Mouse (Mus musculus) kidney, embryonic 14.5 days (tissue): Measurements from ENCODE around the gene Samsn1. TPM values are rescaled to one million over a fixed set of nuclear protein-coding genes. Genes with fewer than 3 reads are reported as not detected.

ENCODE experiments used
- ATAC-seq: fragments of 200-750 bp; cut with Nextera tagmentation; 2 replicates; pipeline ENCODE4 v1.8.0; 2017; ENCODE audit warnings: moderate number of reproducible peaks, mild to moderate bottlenecking, moderate TSS enrichment, moderate library complexity; ENCODE audit not compliant: low FRiP score, low TSS enrichment
- H3K27ac ChIP-seq: fragments of 300-500 bp; sonication (generic); 2 replicates; pipeline ENCODE4 v1.5.1; 2014; ENCODE audit warnings: low read depth, mild to moderate bottlenecking, low read length, moderate library complexity, mixed read lengths
- H3K27me3 ChIP-seq: fragments of 300-500 bp; sonication (generic); 2 replicates; pipeline ENCODE4 v1.6.1; 2014; ENCODE audit warnings: mild to moderate bottlenecking, low read length; ENCODE audit not compliant: control insufficient read depth, insufficient read depth
- H3K36me3 ChIP-seq: fragments of 300-500 bp; sonication (generic); 2 replicates; pipeline ENCODE4 v1.6.1; 2014; ENCODE audit warnings: low read length, mixed read lengths; ENCODE audit not compliant: control insufficient read depth, insufficient read depth
- H3K4me1 ChIP-seq: fragments of 300-500 bp; sonication (generic); 2 replicates; pipeline ENCODE4 v1.6.1; 2014; ENCODE audit warnings: low read length, mixed read lengths; ENCODE audit not compliant: control insufficient read depth, insufficient read depth
- H3K4me2 ChIP-seq: fragments of 300-500 bp; sonication (generic); replicated peaks from 2 replicates; pipeline ENCODE4 v1.6.1; 2014; ENCODE audit warnings: low read depth, mild to moderate bottlenecking, low read length
- H3K4me3 ChIP-seq: fragments of 300-500 bp; sonication (generic); 2 replicates; pipeline ENCODE4 v1.5.1; 2014; ENCODE audit warnings: mild to moderate bottlenecking, low read length
- H3K9ac ChIP-seq: fragments of 300-500 bp; sonication (generic); 2 replicates; pipeline ENCODE4 v1.6.1; 2014; ENCODE audit warnings: low read depth, mild to moderate bottlenecking, low read length, moderate library complexity
- H3K9me3 ChIP-seq: fragments of 300-500 bp; sonication (generic); 2 replicates; pipeline ENCODE4 v1.6.1; 2016; ENCODE audit warnings: low read length; ENCODE audit not compliant: control insufficient read depth
- WGBS: fragments of 180-500 bp; shearing (Covaris S2); extraction: QIAGEN DNeasy Blood & Tissue Kit; methylation state at CpG from one replicate; pipeline ENCODE4 v1.1.7; 2014; 5-methylcytosine and 5-hydroxymethylcytosine counted together
- polyA plus RNA-seq: library from polyadenylated mRNA; unstranded; fragments of >200 nt; fragmentation: Nextera tagmentation; extraction: Ambion mirVana; gene quantifications from 2 replicates; pipeline ENCODE4 v1.2.1, GENCODE M21; 2014

Samsn1 gene
- polyA plus RNA-seq, 1 experiment from 2014 or later: 3.6 TPM

DNA sequence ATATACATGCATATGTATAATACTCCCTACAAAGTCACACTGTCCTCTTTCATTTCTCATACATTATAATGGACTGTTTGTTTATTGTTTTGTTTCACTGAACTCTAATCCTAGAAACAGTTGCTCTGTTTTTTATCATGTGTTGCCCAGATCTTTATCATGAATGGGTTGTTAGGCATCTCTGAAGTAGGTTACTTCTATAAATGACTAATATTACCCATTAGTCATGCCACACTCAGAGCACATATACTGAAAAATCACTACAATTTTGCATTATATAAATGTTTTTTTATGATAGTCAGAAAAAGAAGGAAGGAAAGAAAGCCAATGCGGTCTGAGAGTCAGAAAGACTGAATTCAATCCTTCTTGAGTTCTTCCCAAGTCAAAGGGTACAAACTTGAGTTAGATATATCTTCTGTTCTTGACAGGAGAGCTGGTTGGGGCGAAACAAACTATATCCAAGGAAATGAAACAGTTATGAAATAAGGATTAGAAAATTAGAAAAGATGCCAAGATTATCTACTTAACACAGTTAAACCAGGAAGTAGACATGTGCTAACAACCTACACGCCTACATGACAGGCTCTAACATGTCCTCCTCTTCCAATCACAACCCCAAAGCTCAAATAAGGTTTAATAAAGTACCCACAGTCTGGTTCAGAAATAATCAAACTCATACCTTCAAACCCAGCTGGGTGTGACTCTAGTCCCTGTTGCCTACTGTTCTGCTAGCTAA is 122.0 kb downstream of the Samsn1 start:
- Histone ChIP-seq H3K4me1 (no peaks in the 10 kb centered on the region), H3K4me3 (no peak overlapping the region), H3K36me3 (no peaks in the 10 kb centered on the region), H3K27me3 (no peaks in the 10 kb centered on the region), H3K27ac (no peak overlapping the region), H3K9ac (no peak overlapping the region), H3K9me3 (no peaks in the 10 kb centered on the region), H3K4me2 (no peak overlapping the region)
- WGBS: 86% methylated on average over 3 of the region's 3 CpGs
- no peak for ATAC-seq

DNA sequence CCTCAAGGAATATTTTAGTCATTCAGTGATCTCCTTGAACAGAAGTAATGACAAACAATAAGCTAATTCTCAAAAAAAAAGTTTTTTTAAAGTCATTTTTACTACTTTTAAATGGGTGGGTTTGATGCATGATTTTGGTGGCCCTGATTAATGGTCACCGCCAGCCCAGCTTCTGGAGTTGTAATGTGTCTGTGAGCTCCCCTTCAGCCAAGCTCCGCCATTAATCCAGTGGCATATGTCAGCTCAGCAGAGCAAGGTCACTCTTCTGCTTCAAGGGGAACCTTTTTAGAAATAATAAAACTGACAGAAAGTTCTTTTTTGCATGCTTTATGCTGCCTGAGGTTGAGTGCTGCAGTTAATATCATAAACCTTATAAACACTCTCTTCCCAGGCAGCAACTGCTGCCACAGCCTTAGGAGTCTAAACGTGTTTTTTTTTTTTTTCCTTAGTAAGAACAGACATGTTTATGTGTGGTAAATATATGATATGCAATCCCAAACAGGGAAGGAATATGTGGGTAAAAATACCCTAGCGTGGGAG is 124.2 kb downstream of the Samsn1 start:
- H3K27me3 ChIP-seq: no peaks in the 10 kb centered on the region
- no peaks in the 10 kb centered on the region for H3K9me3 ChIP-seq
- no peak overlapping the region for H3K27ac ChIP-seq
- H3K4me2 ChIP-seq: no peak overlapping the region
- peak; percentile 91; the same call in 1 of the 2 replicates for ATAC-seq
- no peak overlapping the region for H3K9ac ChIP-seq
- no peak overlapping the region for H3K4me3 ChIP-seq
- WGBS: 40% methylated on average over 4 of the region's 4 CpGs
- H3K4me1 ChIP-seq: no peaks in the 10 kb centered on the region
- no peaks in the 10 kb centered on the region for H3K36me3 ChIP-seq

DNA sequence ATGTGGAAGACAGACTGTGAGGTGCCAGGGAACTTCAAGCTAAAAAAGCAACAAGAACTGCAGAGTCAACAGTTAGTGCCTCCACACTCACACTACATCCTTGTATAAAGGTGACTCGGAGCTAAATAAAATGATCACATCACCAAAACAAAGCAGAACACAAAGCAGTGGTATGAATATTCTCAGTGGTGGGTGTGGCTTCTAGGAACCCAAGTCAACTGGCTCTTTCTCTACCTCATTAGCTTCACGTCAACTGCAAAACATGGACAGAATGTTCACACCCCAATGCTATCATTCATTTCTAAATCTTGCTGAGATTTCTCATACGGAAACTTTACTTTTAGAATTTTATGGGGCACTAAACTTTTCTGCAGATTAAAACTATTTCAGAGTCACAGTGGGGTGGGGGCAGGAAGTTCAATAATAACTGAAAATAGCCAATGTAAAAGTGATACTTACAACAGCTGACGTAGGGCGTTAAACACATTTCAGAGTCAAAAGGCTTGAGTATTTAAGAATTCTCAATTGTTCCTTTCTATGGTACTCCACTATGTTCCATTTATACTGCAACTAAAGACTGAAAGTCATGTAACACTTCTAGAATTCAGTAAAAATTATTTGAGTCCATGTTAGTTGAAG is 127.7 kb downstream of the Samsn1 start:
- no peak overlapping the region for H3K4me3 ChIP-seq
- H3K27me3 ChIP-seq: no peaks in the 10 kb centered on the region
- no peak overlapping the region for H3K27ac ChIP-seq
- no peak for ATAC-seq
- H3K9me3 ChIP-seq: no peaks in the 10 kb centered on the region
- H3K4me2 ChIP-seq: no peak overlapping the region
- H3K9ac ChIP-seq: no peak overlapping the region
- WGBS: 89% methylated on average over 5 of the region's 5 CpGs
- no peaks in the 10 kb centered on the region for H3K4me1 ChIP-seq
- no peaks in the 10 kb centered on the region for H3K36me3 ChIP-seq

DNA sequence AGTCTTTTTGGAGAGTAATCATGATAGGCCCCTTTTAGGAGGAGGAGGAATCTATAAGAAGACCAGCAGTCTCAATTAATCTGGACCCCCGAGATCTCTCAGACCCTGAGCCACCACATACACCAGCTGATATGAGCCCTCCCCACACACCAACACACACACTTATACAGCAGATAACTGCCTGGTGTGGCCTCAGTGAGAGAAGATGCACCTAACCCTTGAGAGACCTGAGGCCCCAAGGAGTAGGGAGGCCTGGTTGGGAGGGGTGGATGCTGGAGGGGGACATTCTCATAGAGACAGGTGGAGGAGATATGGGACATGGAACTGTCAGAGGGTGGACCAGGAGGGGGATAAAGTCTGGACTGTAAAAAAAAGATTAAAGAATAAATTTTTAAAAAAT is 128.6 kb downstream of the Samsn1 start:
- H3K27ac ChIP-seq: no peak overlapping the region
- no peaks in the 10 kb centered on the region for H3K27me3 ChIP-seq
- no peak for ATAC-seq
- H3K4me3 ChIP-seq: no peak overlapping the region
- no peaks in the 10 kb centered on the region for H3K36me3 ChIP-seq
- H3K9ac ChIP-seq: no peak overlapping the region
- no peak overlapping the region for H3K4me2 ChIP-seq
- 91% methylated on average over 1 of the region's 1 CpGs for WGBS
- no peaks in the 10 kb centered on the region for H3K4me1 ChIP-seq
- H3K9me3 ChIP-seq: no peaks in the 10 kb centered on the region

DNA sequence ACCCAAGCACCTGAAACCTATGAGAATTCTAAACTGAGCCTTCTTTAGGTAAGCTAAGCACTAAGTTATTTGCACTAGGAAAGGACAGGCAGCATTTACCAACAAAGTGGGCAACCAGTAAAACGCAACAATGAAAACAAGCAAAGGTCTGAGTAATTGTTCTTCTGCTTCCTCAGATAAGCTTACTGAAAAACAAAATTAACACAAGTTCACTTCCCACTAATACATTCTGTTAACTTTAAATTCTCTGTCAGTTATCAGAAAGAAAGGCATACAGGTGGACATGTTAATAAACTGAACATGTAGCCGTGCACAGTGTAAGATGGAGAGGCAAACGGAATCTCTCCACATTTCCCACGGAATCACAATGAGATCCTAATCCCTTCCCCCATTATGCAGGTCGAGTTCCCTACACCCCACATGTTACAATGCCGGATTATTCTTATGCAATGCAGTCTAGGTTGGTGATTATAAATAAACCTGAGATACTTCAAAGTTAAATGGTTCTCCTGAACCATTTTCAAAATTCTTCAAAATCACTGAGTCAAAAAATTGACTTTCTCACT is 132.9 kb downstream of the Samsn1 start:
- H3K9me3 ChIP-seq: no peaks in the 10 kb centered on the region
- H3K27me3 ChIP-seq: no peaks in the 10 kb centered on the region
- H3K36me3 ChIP-seq: no peaks in the 10 kb centered on the region
- H3K4me2 ChIP-seq: no peak overlapping the region
- H3K27ac ChIP-seq: no peak overlapping the region
- no peak overlapping the region for H3K4me3 ChIP-seq
- 73% methylated on average over 6 of the region's 6 CpGs for WGBS
- H3K9ac ChIP-seq: no peak overlapping the region
- H3K4me1 ChIP-seq: no peaks in the 10 kb centered on the region
- ATAC-seq: no peak

DNA sequence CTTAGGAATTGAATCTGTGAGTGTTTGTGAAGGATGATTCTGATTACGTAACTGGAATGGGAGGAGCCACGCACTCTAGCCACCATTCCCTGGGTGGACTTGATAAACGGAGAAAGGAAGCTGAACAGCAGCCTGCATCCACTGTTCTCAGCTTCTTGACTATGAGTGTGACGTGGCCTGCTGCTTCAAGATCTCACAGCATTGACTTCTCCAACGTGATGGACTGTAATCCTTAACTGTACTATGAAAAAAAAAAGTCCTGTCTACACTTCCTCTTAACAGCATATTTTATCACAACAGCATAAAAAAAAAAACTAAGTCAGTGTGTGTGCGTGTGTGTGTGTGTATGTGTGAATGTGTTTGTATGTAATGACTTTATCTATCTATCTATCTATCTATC is 134.9 kb downstream of the Samsn1 start:
- no peak for ATAC-seq
- Histone ChIP-seq H3K4me3 (no peak overlapping the region), H3K36me3 (no peaks in the 10 kb centered on the region), H3K4me2 (no peak overlapping the region), H3K4me1 (no peaks in the 10 kb centered on the region), H3K9ac (no peak overlapping the region), H3K9me3 (no peaks in the 10 kb centered on the region), H3K27me3 (no peaks in the 10 kb centered on the region), H3K27ac (no peak overlapping the region)
- 81% methylated on average over 6 of the region's 6 CpGs for WGBS

- Histone ChIP-seq H3K36me3 (no peaks in the 10 kb centered on the region), H3K4me3 (no peak overlapping the region), H3K27ac (no peak overlapping the region), H3K9me3 (no peaks in the 10 kb centered on the region), H3K9ac (no peak overlapping the region), H3K27me3 (no peaks in the 10 kb centered on the region), H3K4me2 (no peak overlapping the region), H3K4me1 (peaks cover 7% of the 10 kb centered on the region; the same call in 1 of the 2 replicates)
- WGBS: 34% methylated on average over 2 of the region's 2 CpGs
- no peak for ATAC-seq
These were observed 143.2 kb downstream of the Samsn1 start for GRCm38 (mm10) chr16:75878885-75879284.

DNA sequence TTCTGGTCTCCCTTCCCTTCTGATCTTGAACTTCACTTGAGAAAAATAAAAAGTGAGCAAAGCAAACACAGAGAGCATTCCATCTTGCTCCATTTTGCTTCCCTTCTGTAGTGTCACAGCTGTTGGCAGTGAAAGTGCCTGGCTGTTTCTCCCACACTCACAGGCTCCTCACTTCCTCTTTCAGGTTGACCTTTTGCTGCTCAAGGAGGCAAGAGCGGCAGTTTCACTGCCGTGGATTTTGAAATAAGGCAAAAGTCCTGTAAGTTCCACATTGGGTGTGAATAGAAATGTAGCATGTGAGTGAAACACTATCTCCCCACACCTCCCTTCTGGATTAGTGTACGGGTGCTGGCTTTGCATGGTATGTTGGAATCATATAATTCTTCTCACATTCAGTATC is 144.9 kb downstream of the Samsn1 start:
- Histone ChIP-seq H3K4me2 (no peak overlapping the region), H3K9ac (no peak overlapping the region), H3K27me3 (no peaks in the 10 kb centered on the region), H3K9me3 (no peaks in the 10 kb centered on the region), H3K4me3 (no peak overlapping the region), H3K36me3 (no peaks in the 10 kb centered on the region), H3K4me1 (peaks cover 7% of the 10 kb centered on the region; the same call in 1 of the 2 replicates), H3K27ac (no peak overlapping the region)
- WGBS: 16% methylated on average over 3 of the region's 3 CpGs
- ATAC-seq: no peak; the same call in 1 of the 2 replicates

GRCm38 (mm10) chr16:75875896-75876295 is 146.2 kb downstream of the Samsn1 start:
- H3K4me1 ChIP-seq: peaks cover 7% of the 10 kb centered on the region; the same call in 1 of the 2 replicates
- H3K4me3 ChIP-seq: no peak overlapping the region
- H3K9ac ChIP-seq: no peak overlapping the region
- no peaks in the 10 kb centered on the region for H3K27me3 ChIP-seq
- no peaks in the 10 kb centered on the region for H3K9me3 ChIP-seq
- 46% methylated on average over 4 of the region's 4 CpGs for WGBS
- no peak overlapping the region for H3K27ac ChIP-seq
- no peaks in the 10 kb centered on the region for H3K36me3 ChIP-seq
- no peak for ATAC-seq
- H3K4me2 ChIP-seq: no peak overlapping the region
